Mouse (Mus musculus) right cerebral cortex, postnatal 25 days (tissue): Measurements from ENCODE around the gene Lgals1.
"Not testable (repeated sequence)": the region's sequence is repeated elsewhere in the genome, so short reads cannot be mapped to it uniquely, and the experiment has no call there.

Source experiments
- DNase-seq: peaks from one replicate; pipeline ENCODE4 v3.0.0; 2022

Gene Lgals1

DNA sequence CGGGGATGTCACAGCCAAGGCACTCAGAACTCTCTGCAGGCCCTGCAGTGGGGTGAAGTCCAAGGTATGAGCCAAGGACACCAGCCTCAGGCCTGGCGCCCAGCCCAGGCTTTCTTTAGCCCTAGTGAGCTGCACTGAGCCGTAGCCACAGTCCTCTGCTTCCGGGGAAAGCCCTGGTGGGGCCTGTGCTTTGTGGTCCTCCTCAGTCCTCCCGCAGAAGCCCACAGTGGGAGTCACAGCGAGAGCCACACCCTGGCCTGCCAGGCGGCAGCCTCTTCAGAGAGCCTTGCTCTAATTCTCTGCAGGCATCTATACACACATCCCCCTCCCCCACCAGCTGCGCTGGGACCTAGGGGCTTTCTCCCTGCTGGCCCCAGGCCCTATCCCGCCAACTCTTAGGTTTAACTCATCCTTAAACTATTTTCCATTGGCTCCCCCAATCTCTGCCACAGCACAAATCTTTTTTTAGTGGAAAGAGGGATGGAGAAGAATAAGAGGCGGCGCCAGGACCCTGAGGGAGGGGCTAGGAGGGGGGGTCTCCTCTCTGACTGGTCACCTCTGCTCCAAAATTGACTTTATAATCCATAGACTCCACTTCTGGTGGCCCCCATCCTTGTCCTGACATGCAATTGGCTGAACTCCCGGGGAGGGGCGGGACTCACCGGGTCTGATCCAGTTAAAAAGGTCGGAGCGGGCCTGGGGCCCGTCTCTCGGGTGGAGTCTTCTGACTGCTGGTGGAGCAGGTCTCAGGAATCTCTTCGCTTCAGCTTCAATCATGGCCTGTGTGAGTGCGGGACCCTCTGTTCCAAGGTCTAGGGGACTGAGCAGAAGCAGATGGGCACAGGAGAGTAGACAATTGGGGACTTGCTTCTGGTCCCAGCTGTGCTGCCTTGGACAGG lies at the start of gene Lgals1:
Gene Lgals1 (plus strand): TSS at position 705 of the 899 bp plus-strand sequence.
- peak; percentile 39 for DNase-seq

DNA sequence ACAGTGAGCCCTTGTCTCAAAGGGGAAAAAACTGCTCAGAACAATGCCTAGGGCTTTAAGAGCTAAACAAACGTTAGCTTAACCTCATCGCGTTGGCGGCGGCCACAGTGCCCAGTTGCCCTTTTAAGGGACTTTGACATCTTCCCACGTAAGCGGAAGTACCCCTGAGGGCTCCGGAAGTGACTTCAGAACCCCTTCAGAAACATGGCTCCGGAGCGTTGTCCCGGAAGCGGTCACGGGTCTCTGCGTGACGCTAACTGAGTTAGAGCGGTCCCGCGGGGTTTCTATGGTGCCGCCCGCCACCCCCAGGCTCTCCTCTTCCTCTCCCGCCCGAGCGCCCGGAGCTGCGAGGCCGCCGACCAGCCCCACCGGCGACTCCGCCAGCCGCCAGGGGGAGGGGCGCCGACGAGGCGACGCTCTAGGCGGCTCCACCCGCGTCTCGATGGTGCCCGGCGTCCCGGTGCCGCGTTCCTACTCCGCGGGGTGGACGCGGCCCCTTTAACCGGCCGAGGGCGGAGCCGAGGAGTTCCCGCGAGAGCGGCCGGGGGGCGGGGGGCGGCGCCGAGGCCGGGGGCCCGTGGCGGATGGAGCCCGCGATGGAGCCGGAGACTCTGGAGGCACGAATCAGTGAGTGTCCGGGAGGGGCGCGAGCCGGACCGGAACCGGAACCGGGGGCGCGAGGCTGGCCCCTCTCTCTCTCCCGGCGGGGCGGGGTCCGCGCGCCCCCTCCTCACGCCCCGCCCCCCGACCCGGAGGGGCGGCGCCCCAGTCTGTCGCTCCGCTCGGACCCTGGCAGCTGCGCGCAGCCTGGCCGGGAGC lies 49.3 kb upstream of the Lgals1 start, which contains the start of gene Gga1:
Gene Gga1 (plus strand): TSS at position 200 of the 819 bp plus-strand sequence.
- DNase-seq: peak; percentile 93

- no peak for DNase-seq
These were observed 48.6 kb upstream of the Lgals1 start for GRCm38 (mm10) chr15:78877810-78878390.

DNA sequence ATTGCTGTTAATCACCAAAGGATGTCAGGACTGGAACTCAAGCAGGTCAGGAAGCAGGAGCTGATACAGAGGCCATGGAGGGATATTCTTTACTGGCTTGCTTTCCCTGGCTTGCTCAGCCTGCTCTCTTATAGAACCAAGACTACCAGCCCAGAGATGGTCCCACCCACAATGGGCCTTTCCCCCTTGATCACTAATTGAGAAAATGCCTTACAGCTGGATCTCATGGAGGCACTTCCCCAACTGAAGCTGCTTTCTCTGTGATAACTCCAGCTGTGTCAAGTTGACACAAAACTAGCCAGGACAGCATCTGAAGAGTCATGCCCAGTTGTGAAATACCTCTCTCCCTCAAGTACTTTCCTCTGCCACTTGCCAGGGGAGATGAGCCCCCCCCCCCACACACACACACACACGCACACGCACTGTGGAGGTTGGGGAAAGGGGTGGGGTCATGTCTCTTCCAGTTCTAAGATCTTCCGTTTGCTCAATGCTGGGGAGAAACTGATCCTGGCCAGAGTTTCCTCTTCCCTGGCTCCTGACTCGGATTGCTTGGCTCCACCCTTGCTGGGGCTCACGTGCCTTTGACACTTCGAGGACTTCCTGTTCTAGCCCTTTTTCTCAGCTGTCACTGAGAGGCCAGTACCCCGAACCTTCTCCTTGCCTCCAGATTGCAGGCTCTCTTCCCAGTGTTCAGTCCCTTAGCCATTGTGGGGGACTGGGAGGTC lies 47.6 kb upstream of the Lgals1 start:
- DNase-seq: not testable (repeated sequence)

- no peak for DNase-seq
These were observed 46.1 kb upstream of the Lgals1 start for GRCm38 (mm10) chr15:78880432-78880831.

- no peak for DNase-seq
These were observed 44.7 kb upstream of the Lgals1 start for GRCm38 (mm10) chr15:78881828-78882227.

- DNase-seq: no peak
These were observed 37.1 kb upstream of the Lgals1 start for GRCm38 (mm10) chr15:78889401-78889853.

DNA sequence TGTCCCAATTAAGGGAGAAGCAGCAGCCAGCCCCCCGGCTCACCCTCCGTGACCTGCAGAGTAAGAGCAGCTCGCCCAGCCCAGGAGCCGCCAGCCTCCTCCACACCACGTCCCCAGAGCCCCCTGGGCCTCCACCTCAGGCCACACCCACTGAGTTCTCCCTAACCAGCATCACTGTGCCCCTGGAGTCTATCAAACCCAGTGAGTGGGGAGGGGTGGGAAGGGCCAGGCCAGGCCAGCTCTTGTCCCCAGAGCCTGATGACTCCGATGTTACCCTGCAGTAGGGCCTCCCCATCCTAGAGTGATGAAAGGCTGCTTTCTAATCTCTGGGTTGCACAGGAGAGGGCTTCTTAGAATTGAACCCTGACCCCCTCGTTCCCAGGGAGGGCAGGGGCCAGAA lies 34.1 kb upstream of the Lgals1 start:
- DNase-seq: no peak

DNA sequence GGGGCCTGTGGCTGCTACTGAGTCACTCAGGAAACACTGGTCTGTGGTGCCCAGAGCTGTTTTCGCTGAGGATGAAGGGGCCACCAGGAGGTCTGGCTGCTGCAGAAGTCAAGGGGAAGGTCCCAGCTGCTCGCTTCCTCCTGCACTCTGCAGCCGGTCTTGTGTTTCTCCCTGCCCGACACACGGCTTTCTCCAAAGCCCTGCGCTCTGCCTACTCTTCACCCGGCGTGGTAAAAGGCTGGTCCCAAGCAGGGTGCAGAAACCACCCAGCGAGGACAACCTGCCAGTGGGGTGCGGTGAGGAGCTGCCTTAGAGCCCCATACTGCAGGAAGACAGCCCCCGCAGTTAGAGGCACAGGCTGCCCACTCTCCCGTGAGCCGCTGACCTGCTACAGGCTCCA lies 31.8 kb upstream of the Lgals1 start:
- no peak for DNase-seq

- no peak for DNase-seq
These were observed 30.8 kb upstream of the Lgals1 start for GRCm38 (mm10) chr15:78895741-78896140.

- no peak for DNase-seq
These were observed 30.4 kb upstream of the Lgals1 start for GRCm38 (mm10) chr15:78896149-78896548.

DNA sequence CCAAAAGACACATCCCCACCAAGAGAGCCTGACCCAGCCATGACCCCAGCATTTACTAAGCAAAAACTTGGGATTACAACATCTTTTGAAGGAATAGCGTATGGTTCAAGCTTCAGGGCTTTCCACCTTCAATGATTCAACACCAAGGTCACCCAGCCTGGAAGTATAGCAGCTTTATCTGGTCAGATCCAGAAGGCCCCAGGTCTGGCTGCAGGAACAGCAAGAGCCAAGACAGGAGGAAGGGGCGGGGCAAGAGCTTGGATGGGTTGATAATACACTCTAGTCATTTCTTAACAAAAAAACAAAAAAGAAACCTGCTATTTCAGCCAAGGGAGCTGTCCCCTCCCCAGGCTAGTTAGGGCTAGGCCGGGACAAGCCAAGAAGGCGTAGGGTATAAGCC lies 29.0 kb upstream of the Lgals1 start:
- DNase-seq: no peak

GRCm38 (mm10) chr15:78898507-78899001 lies 28.0 kb upstream of the Lgals1 start:
- no peak for DNase-seq

DNA sequence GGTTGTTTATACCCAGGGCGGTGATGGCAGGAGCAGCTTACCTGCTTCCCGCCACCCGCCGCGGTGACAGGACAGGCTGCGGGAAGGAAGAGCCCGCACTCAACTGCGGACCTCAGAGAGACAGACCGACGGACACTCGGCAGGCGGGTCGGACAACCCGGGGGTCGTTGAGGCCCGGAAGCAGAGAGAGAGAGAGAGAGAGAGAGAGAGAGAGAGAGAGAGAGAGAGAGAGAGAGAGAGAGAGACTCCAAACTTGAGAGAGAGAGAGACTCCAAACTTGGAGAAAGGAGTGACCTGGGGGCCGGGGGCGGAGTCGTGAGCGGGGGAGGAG lies 27.2 kb upstream of the Lgals1 start, which contains the start of gene Gm49510:
Gene Gm49510 (plus strand): TSS at position 259 of the 331 bp plus-strand sequence.
- DNase-seq: no peak

DNA sequence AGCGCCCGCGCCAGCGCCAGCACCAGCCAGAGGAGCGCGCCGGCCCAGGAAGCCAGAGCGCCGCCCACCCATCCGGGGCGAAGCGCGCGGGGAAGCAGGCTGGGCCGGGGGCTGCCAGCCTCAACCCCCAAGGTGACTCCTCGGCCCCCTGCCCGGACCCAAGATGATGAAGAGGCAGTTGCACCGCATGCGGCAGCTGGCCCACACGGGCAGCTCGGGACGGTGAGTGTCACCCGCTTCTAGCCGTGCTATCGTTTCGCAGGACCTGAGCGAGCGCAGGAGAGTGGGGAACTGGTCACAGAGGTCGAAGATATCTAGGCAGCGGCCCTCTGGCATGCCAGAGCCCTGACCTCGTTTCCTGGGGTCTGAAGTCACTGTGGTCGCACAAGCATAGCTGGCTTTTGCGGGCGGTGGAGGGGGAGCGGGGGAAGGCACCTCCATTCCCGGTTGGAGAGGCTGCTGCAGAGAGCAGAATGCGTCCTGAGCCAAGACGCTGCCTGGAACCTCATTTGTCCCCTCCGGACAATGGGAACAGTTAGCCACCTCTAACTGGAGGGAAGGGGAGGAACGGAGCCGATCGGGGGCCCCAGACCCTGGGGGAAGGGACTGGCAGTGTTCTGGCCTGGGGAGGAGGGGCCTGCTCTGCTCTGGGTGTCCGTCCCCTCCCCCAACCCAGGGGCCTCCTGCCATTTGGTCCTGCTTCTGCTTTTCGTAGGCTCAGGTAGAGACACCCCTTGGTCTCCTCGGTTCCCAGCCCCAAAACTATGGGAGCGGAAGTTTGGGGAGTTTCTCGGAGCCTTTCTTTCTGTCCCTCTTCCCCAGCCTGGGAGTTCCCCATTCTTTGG lies 26.6 kb upstream of the Lgals1 start, which contains the start of gene Sh3bp1:
Gene Sh3bp1 (plus strand): TSS at position 29 of the 845 bp plus-strand sequence.
- DNase-seq: peak; percentile 68

GRCm38 (mm10) chr15:78900585-78901421 lies 25.7 kb upstream of the Lgals1 start:
- no peak for DNase-seq

DNA sequence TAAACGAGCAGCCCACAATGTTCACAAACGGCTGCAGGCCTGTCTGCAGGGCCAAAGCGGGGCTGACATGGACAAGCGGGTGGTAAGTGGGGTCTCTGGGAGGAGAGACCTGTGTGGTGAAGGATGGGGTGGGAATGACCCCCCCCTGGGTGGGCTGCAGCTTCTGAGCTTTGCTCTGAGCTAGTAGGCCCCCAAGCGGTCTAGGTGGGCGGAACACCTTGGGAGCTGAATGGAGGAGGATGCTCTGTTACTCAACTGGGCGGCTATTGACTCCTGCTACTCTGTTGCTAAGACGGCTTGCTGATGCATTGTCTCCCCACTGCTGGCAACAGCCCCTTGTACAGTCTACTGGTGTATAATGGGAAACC lies 25.1 kb upstream of the Lgals1 start:
- DNase-seq: no peak

DNA sequence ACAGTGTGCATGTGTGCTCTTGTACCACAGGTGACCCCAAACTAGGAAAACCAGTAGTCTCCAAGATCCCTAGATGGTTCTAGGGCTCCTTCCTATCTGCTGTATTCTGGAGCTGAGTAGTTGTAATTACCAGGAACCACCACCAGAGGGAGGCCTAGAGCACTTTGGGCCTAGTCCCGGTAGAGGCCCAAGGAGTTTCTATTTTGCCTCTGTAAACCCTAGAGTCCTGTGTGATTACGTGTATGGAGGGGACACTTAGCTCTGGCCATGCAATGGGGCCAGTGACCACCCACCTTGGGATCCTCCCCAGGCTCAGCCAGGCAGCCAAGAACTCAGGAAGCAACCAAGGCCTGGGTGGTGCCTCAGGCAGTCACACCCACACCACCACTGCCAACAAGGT lies 23.3 kb upstream of the Lgals1 start:
- DNase-seq: peak; percentile 75

GRCm38 (mm10) chr15:78908399-78908798 lies 18.1 kb upstream of the Lgals1 start:
- DNase-seq: no peak

DNA sequence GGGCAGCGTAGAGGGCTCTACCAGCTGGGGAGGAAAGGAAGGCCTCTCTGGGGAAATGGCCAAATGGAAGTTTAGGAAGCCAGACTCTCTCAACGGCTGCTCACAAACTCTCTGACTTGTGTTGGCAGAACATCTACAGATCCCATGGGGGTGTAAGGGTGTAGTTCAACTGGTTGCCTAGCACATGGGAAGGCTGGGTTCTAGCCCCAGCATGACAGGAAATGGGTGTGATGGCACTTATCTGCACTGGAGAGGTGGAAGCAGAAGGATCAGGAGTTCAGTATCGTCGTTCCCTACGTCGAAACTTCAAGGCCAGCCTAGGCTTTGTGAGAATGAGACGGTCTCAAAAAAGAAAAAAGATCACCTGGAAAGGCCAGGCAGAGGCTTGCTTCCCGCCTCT lies 17.5 kb upstream of the Lgals1 start:
- no peak for DNase-seq
